Mouse (Mus musculus) neural tube, embryonic 11.5 days (tissue): ENCODE measurements around the gene Angptl1. TPM values are rescaled to one million over a fixed set of nuclear protein-coding genes. Genes with fewer than 3 reads are reported as not detected.

Source experiments
- ATAC-seq: fragments of 200-750 bp; cut with Nextera tagmentation; 2 replicates; pipeline ENCODE4 v1.8.0; 2017; ENCODE audit warnings: moderate number of reproducible peaks, mild to moderate bottlenecking, moderate TSS enrichment, moderate library complexity; ENCODE audit not compliant: insufficient read depth, low FRiP score, low TSS enrichment
- DNase-seq: peaks from one replicate; pipeline ENCODE4 v3.0.0-alpha.2; 2015; ENCODE audit warnings: low spot score
- H3K27ac ChIP-seq: fragments of 300-500 bp; sonication (generic); 2 replicates; pipeline ENCODE4 v1.5.1; 2014; ENCODE audit warnings: low read depth, mild to moderate bottlenecking, low read length
- H3K27me3 ChIP-seq: fragments of 300-500 bp; sonication (generic); 2 replicates; pipeline ENCODE4 v1.6.1; 2014; ENCODE audit warnings: mild to moderate bottlenecking, low read length, mixed read lengths; ENCODE audit not compliant: control insufficient read depth, insufficient read depth
- H3K36me3 ChIP-seq: fragments of 300-500 bp; sonication (generic); 2 replicates; pipeline ENCODE4 v1.6.1; 2014; ENCODE audit warnings: mild to moderate bottlenecking, low read length, moderate library complexity, mixed read lengths; ENCODE audit not compliant: control insufficient read depth, insufficient read depth
- H3K4me1 ChIP-seq: fragments of 300-500 bp; sonication (generic); 2 replicates; pipeline ENCODE4 v1.6.1; 2014; ENCODE audit warnings: low read length, mixed read lengths; ENCODE audit not compliant: control insufficient read depth, insufficient read depth
- H3K4me2 ChIP-seq: fragments of 300-500 bp; sonication (generic); 2 replicates; pipeline ENCODE4 v1.6.1; 2014; ENCODE audit warnings: low read depth, mild to moderate bottlenecking, moderate library complexity
- H3K4me3 ChIP-seq: fragments of 300-500 bp; sonication (generic); 2 replicates; pipeline ENCODE4 v1.5.1; 2014; ENCODE audit warnings: low read depth, low read length
- H3K9ac ChIP-seq: fragments of 300-500 bp; sonication (generic); 2 replicates; pipeline ENCODE4 v1.6.1; 2014; ENCODE audit warnings: mild to moderate bottlenecking, low read length
- H3K9me3 ChIP-seq: fragments of 300-500 bp; sonication (generic); 2 replicates; pipeline ENCODE4 v1.6.1; 2016; ENCODE audit warnings: low read length; ENCODE audit not compliant: control insufficient read depth
- WGBS: fragments of 180-500 bp; shearing (Covaris S2); extraction: QIAGEN DNeasy Blood & Tissue Kit; methylation state at CpG from one replicate; pipeline ENCODE4 v1.1.7; 2014; 5-methylcytosine and 5-hydroxymethylcytosine counted together
- polyA plus RNA-seq: library from polyadenylated mRNA; unstranded; fragments of >200 nt; fragmentation: Nextera tagmentation; extraction: Ambion mirVana; gene quantifications from 2 replicates; pipeline ENCODE4 v1.2.1, GENCODE M21; 2014

Gene Angptl1
- polyA plus RNA-seq, 1 experiment from 2014 or later: 9.5 TPM

GRCm38 (mm10) chr1:156838695-156839094 is 333 bp downstream of the Angptl1 start:
- Histone ChIP-seq H3K4me2 (peak overlapping the region; percentile 1; the same call in 1 of the 2 replicates), H3K27me3 (no peaks in the 10 kb centered on the region), H3K36me3 (no peaks in the 10 kb centered on the region), H3K9ac (no peak overlapping the region), H3K4me1 (peaks cover 9% of the 10 kb centered on the region; the same call in 1 of the 2 replicates), H3K9me3 (no peaks in the 10 kb centered on the region), H3K4me3 (0 out of 2 replicates have a peak overlapping the region, but pooled peaks have one; percentile 0), H3K27ac (0 out of 2 replicates have a peak overlapping the region, but pooled peaks have one; percentile 9)
- DNase-seq (peak; percentile 67), ATAC-seq (peak; percentile 78)
- 7% methylated on average over 6 of the region's 6 CpGs for WGBS

GRCm38 (mm10) chr1:156841625-156842339 is 3.4 kb downstream of the Angptl1 start:
- Histone ChIP-seq H3K27me3 (no peaks in the 10 kb centered on the region), H3K4me1 (peaks cover 9% of the 10 kb centered on the region; the same call in 1 of the 2 replicates), H3K9ac (no peak overlapping the region), H3K4me2 (no peak overlapping the region), H3K27ac (no peak overlapping the region), H3K36me3 (no peaks in the 10 kb centered on the region), H3K4me3 (no peak overlapping the region), H3K9me3 (no peaks in the 10 kb centered on the region)
- peak; percentile 13 for DNase-seq
- ATAC-seq: no peak
- 75% methylated on average over 11 of the region's 11 CpGs for WGBS

- no peaks in the 10 kb centered on the region for H3K27me3 ChIP-seq
- WGBS: 74% methylated on average over 4 of the region's 4 CpGs
- H3K9ac ChIP-seq: no peak overlapping the region
- no peak overlapping the region for H3K27ac ChIP-seq
- H3K36me3 ChIP-seq: no peaks in the 10 kb centered on the region
- ATAC-seq: no peak
- H3K4me2 ChIP-seq: no peak overlapping the region
- 0 out of 2 replicates have a peak, but pooled peaks cover 2% of the 10 kb centered on the region for H3K4me1 ChIP-seq
- H3K4me3 ChIP-seq: no peak overlapping the region
- no peak for DNase-seq
- no peaks in the 10 kb centered on the region for H3K9me3 ChIP-seq
These were observed 8.7 kb downstream of the Angptl1 start for GRCm38 (mm10) chr1:156847098-156847497.

- Histone ChIP-seq H3K4me2 (no peak overlapping the region), H3K4me1 (peaks cover 2% of the 10 kb centered on the region; the same call in 1 of the 2 replicates), H3K4me3 (no peak overlapping the region), H3K27me3 (no peaks in the 10 kb centered on the region), H3K27ac (no peak overlapping the region), H3K9me3 (no peaks in the 10 kb centered on the region), H3K9ac (no peak overlapping the region), H3K36me3 (no peaks in the 10 kb centered on the region; the same call in 1 of the 2 replicates)
- 60% methylated on average over 9 of the region's 9 CpGs for WGBS
- ATAC-seq (no peak), DNase-seq (peak; percentile 23)
These were observed 14.0 kb downstream of the Angptl1 start for GRCm38 (mm10) chr1:156852409-156852808.

GRCm38 (mm10) chr1:156852872-156853271 is 14.5 kb downstream of the Angptl1 start:
- no peak overlapping the region for H3K4me2 ChIP-seq
- no peak for ATAC-seq
- H3K4me3 ChIP-seq: no peak overlapping the region
- no peaks in the 10 kb centered on the region for H3K27me3 ChIP-seq
- DNase-seq: no peak
- no peaks in the 10 kb centered on the region for H3K9me3 ChIP-seq
- H3K27ac ChIP-seq: no peak overlapping the region
- no peaks in the 10 kb centered on the region; the same call in 1 of the 2 replicates for H3K36me3 ChIP-seq
- H3K9ac ChIP-seq: no peak overlapping the region
- H3K4me1 ChIP-seq: peaks cover 2% of the 10 kb centered on the region; the same call in 1 of the 2 replicates
- 77% methylated on average over 5 of the region's 5 CpGs for WGBS

GRCm38 (mm10) chr1:156854558-156854957 is 16.2 kb downstream of the Angptl1 start:
- Histone ChIP-seq H3K36me3 (no peaks in the 10 kb centered on the region; the same call in 1 of the 2 replicates), H3K27ac (no peak overlapping the region), H3K9me3 (no peaks in the 10 kb centered on the region), H3K4me2 (no peak overlapping the region), H3K4me3 (no peak overlapping the region), H3K27me3 (no peaks in the 10 kb centered on the region), H3K4me1 (peaks cover 2% of the 10 kb centered on the region; the same call in 1 of the 2 replicates), H3K9ac (no peak overlapping the region)
- 89% methylated on average over 4 of the region's 4 CpGs for WGBS
- DNase-seq (no peak), ATAC-seq (no peak)

- peaks cover 2% of the 10 kb centered on the region; the same call in 1 of the 2 replicates for H3K4me1 ChIP-seq
- DNase-seq: no peak
- H3K9me3 ChIP-seq: no peaks in the 10 kb centered on the region
- 96% methylated on average over 2 of the region's 2 CpGs for WGBS
- no peaks in the 10 kb centered on the region; the same call in 1 of the 2 replicates for H3K36me3 ChIP-seq
- no peak overlapping the region for H3K4me2 ChIP-seq
- no peaks in the 10 kb centered on the region for H3K27me3 ChIP-seq
- no peak overlapping the region for H3K9ac ChIP-seq
- ATAC-seq: no peak
- H3K27ac ChIP-seq: no peak overlapping the region
- H3K4me3 ChIP-seq: no peak overlapping the region
These were observed 18.3 kb downstream of the Angptl1 start for GRCm38 (mm10) chr1:156856666-156857065.

GRCm38 (mm10) chr1:156859156-156859555 is 20.8 kb downstream of the Angptl1 start:
- DNase-seq (no peak), ATAC-seq (no peak)
- H3K4me1 ChIP-seq: peaks cover 5% of the 10 kb centered on the region
- H3K27ac ChIP-seq: no peak overlapping the region
- H3K4me2 ChIP-seq: no peak overlapping the region
- no peaks in the 10 kb centered on the region for H3K27me3 ChIP-seq
- H3K36me3 ChIP-seq: no peaks in the 10 kb centered on the region
- H3K9me3 ChIP-seq: no peaks in the 10 kb centered on the region
- H3K4me3 ChIP-seq: no peak overlapping the region
- no peak overlapping the region for H3K9ac ChIP-seq
- WGBS: 96% methylated on average over 2 of the region's 2 CpGs
